Mouse (Mus musculus): Measurements from ENCODE around the gene Ppp2r5e.
"Not testable (repeated sequence)": the region's sequence is repeated elsewhere in the genome, so short reads cannot be mapped to it uniquely, and the experiment has no call there.

Gene Ppp2r5e

GRCm38 (mm10) chr12:75446245-75446644 is 149.8 kb downstream of the Ppp2r5e start:
- DNase-seq (ENCODE audit: low read depth, low spot score), result peak; percentile 33

- DNase-seq (ENCODE audit: low read depth, low spot score), result not testable (repeated sequence)
Observed at GRCm38 (mm10) chr12:75432400-75432799, 163.6 kb downstream of the Ppp2r5e start.

- DNase-seq (ENCODE audit: low read depth, low spot score), result no peak
Observed at GRCm38 (mm10) chr12:75429685-75430396, 166.2 kb downstream of the Ppp2r5e start.

GRCm38 (mm10) chr12:75428719-75429118 is 167.3 kb downstream of the Ppp2r5e start:
- DNase-seq (ENCODE audit: low read depth, low spot score), result no peak

DNA sequence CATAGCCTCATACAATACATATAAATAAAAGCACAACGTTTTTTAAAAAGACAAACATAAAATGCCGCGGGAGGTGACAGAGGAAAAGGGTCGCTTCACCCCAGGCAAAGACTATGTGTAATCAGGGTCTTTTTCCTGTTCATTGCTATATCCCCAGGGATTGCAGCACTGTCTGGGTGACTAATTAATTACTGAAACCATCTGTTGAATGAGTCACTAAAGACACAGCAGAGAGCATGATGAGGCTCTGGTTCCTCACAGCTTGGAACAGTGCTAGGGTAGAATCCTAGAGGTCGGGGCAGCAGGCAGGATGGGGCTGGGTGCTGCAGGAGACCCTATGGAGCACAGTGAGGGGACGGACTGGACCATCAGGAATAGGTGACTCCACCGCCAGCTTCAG is 170.2 kb downstream of the Ppp2r5e start:
- peak; percentile 31 for DNase-seq (ENCODE audit: low read depth, low spot score)

DNA sequence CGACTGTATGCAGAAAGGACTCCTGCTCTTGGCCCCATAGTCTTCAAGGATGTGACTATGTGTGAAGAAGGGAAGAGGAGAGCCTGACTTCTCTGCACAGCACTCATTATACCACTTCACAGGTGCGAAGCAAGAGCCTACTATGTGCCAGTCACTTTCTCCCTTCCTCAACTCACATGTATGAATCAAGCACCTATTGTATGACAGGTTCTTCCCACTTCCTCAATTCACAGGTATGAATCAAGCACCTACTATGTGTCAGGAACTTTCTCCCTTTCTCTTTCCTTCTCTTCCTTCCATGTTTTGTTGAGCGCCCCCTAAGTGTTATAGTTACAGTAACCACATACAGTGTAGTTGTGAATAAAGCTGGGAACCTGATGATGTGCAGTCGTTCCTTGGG is 171.2 kb downstream of the Ppp2r5e start:
- no peak for DNase-seq (ENCODE audit: low read depth, low spot score)

DNA sequence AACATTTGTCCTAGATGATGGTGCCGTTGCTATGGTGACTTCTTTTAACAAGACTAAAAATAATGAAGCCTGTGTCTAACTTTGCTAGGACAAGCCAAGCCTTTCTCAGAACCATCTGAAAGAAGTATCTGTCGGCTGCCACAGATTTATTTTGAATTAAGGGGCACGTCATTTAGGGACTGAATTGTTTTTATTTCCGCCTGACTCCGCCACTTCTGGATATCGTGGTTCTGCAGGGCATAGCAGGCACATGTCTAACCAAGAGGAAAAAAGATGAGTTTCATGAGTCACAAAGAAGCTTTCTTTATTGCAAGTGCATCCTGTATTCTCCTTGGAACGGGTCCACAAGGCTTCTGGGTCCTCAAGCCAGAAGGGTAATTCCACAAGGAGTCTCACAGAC is 171.7 kb downstream of the Ppp2r5e start:
- DNase-seq (ENCODE audit: low read depth, low spot score), result peak; percentile 64

- no peak for DNase-seq (ENCODE audit: low read depth, low spot score)
Observed at GRCm38 (mm10) chr12:75416681-75417080, 179.4 kb downstream of the Ppp2r5e start, which contains the start of gene Gphb5. Gphb5 (minus strand) TSS chr12:75416781.

DNA sequence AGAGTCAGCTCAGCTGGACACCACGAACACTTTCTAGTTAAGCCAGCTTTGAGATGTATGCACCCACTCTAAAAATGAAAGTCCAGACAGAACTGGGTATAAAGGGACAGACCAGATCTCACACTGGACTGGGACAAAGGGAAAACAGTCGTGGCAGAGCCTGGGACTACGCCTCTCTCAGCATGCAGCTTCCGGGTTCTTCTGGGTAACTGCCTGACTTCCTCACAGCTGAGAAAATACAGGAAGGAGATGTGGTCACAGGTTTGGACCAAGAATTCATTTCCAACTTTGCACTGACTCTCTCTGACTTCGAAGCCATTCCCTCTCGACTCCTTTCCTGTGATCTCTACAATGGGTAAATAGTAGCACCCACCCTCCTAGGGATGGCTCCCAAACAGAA is 181.1 kb downstream of the Ppp2r5e start:
- no peak for DNase-seq (ENCODE audit: low read depth, low spot score)

DNA sequence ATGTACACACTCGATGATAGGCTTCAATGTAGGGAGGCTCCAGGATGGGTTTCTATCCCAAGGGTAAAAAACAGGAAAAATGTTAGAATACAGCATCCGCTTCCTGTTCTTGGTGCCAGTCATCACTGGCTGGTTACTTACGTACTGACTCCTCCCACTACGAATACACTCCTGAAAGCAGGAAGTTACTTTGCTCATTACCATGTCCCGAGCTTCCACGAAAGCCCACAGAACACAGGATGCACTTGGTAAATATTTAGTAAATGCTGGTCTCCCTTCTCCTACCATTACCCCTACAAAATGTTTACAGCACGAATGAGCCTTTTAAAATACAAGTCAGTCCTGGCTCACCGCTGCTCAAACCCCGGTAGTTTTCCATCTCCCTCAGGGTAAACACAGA is 183.1 kb downstream of the Ppp2r5e start:
- DNase-seq (ENCODE audit: low read depth, low spot score), result no peak

Measured in brain, adult 2 months (tissue).